Mouse (Mus musculus) intestine, embryonic 15.5 days (tissue): ENCODE results near the gene Skap1. TPM values are rescaled to one million over a fixed set of nuclear protein-coding genes. Genes with fewer than 3 reads are reported as not detected.

ENCODE experiments used
- ATAC-seq: fragments of 200-750 bp; cut with Nextera tagmentation; 2 replicates; pipeline ENCODE4 v1.8.0; 2017; ENCODE audit warnings: moderate TSS enrichment, moderate library complexity
- H3K27ac ChIP-seq: fragments of 300-500 bp; sonication (generic); 2 replicates; pipeline ENCODE4 v1.5.1; 2015; ENCODE audit warnings: mild to moderate bottlenecking, inconsistent platforms
- H3K27me3 ChIP-seq: fragments of 300-500 bp; sonication (generic); replicated peaks from 2 replicates; pipeline ENCODE4 v1.6.1; 2015; ENCODE audit warnings: inconsistent platforms
- H3K36me3 ChIP-seq: fragments of 300-500 bp; sonication (generic); 2 replicates; pipeline ENCODE4 v1.6.1; 2015; ENCODE audit warnings: inconsistent platforms
- H3K4me1 ChIP-seq: fragments of 300-500 bp; sonication (generic); replicated peaks from 2 replicates; pipeline ENCODE4 v1.6.1; 2015; ENCODE audit warnings: inconsistent platforms
- H3K4me2 ChIP-seq: fragments of 300-500 bp; sonication (generic); replicated peaks from 2 replicates; pipeline ENCODE4 v1.6.1; 2015; ENCODE audit warnings: mild to moderate bottlenecking, inconsistent platforms
- H3K4me3 ChIP-seq: fragments of 300-500 bp; sonication (generic); replicated peaks from 2 replicates; pipeline ENCODE4 v1.5.1; 2015; ENCODE audit warnings: inconsistent platforms
- H3K9ac ChIP-seq: fragments of 300-500 bp; sonication (generic); 2 replicates; pipeline ENCODE4 v1.6.1; 2015; ENCODE audit warnings: inconsistent platforms
- H3K9me3 ChIP-seq: fragments of 300-500 bp; sonication (generic); 2 replicates; pipeline ENCODE4 v1.6.1; 2016; ENCODE audit warnings: inconsistent platforms
- WGBS: fragments of 180-500 bp; shearing (Covaris S2); methylation state at CpG from one replicate; pipeline ENCODE4 v1.1.7; 2015; 5-methylcytosine and 5-hydroxymethylcytosine counted together
- polyA plus RNA-seq: library from polyadenylated mRNA; unstranded; fragments of >200 nt; fragmentation: Nextera tagmentation; extraction: Ambion mirVana; gene quantifications from 2 replicates; pipeline ENCODE4 v1.2.1, GENCODE M21; 2015

The Skap1 gene
- polyA plus RNA-seq, 1 experiment from 2014 or later: 0.94 TPM

DNA sequence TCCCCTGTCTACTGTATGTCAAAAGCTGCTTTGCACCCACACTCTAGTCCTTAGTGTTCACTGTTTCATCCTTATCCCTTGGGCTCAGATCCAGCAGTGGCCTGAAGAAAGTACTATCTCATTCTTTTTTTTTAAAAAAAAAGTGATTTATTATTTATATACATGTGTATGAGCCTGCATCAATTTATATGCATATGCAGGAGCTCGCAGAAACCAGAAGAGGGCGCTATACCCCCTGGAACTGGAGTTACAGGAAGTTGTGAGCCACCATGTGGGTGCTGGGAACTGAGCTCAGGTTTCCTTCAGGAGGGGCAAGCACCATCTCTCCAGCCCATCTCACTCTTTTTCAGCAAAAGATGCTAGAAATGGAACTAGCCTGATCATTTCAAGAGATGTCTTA is 70.1 kb downstream of the Skap1 start:
- H3K9ac ChIP-seq: no peak overlapping the region
- no peak overlapping the region for H3K27ac ChIP-seq
- H3K4me1 ChIP-seq: 0 out of 2 replicates have a peak, but pooled peaks cover 2% of the 10 kb centered on the region
- no peaks in the 10 kb centered on the region for H3K36me3 ChIP-seq
- no peak overlapping the region for H3K4me2 ChIP-seq
- ATAC-seq: no peak
- H3K9me3 ChIP-seq: no peaks in the 10 kb centered on the region
- no peak overlapping the region for H3K4me3 ChIP-seq
- no peaks in the 10 kb centered on the region; the same call in 1 of the 2 replicates for H3K27me3 ChIP-seq
- 76% methylated on average over 2 of the region's 2 CpGs for WGBS

DNA sequence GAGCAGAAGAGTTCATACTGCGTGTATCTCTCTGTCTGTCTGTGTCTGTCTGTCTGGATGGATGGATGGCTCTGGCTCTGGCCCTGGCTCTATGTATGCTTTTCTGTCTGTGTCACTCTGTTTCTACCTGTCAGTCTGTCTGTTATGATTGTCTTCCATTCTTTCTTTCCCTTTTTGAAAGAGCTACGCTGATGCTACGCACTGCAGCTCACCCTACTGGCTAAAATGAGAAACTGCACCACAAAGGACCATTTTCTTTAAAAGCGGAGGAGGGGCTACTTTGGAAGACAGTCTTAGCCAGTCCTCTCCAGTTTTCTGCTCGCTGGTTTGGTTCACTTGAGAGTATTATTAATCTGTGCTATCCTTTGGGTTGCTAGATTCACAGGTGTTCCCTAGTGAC is 71.8 kb downstream of the Skap1 start:
- H3K9ac ChIP-seq: no peak overlapping the region
- no peak overlapping the region for H3K4me3 ChIP-seq
- ATAC-seq: no peak
- no peaks in the 10 kb centered on the region for H3K36me3 ChIP-seq
- WGBS: 20% methylated on average over 5 of the region's 5 CpGs
- no peaks in the 10 kb centered on the region; the same call in none of the 2 replicates for H3K27me3 ChIP-seq
- H3K4me2 ChIP-seq: no peak overlapping the region
- H3K27ac ChIP-seq: no peak overlapping the region
- H3K4me1 ChIP-seq: 0 out of 2 replicates have a peak, but pooled peaks cover 2% of the 10 kb centered on the region
- H3K9me3 ChIP-seq: no peaks in the 10 kb centered on the region

DNA sequence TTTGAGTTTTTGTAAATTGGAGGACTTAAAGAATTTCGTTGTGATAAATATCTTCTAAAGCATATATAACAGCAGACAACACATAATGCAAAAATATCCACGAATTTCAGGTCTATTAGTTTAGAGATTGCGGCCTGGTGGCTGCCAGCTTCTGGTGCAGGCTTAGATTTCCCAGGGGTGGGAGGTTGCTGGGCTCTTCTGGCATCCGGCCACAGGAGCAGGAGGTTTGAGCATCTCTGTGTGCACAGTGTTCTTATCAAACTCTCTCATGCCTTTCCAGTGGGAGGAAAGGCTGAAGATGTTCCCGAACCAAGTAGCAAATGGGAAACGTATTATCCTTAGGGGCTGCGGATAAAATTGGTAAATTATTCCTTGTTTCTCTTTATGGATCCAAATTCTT is 77.6 kb downstream of the Skap1 start:
- no peaks in the 10 kb centered on the region for H3K9me3 ChIP-seq
- WGBS: 71% methylated on average over 7 of the region's 7 CpGs
- H3K4me3 ChIP-seq: no peak overlapping the region
- no peaks in the 10 kb centered on the region for H3K36me3 ChIP-seq
- H3K4me2 ChIP-seq: no peak overlapping the region
- no peak for ATAC-seq
- H3K27ac ChIP-seq: no peak overlapping the region
- H3K27me3 ChIP-seq: no peaks in the 10 kb centered on the region; the same call in none of the 2 replicates
- no peaks in the 10 kb centered on the region for H3K4me1 ChIP-seq
- H3K9ac ChIP-seq: no peak overlapping the region

DNA sequence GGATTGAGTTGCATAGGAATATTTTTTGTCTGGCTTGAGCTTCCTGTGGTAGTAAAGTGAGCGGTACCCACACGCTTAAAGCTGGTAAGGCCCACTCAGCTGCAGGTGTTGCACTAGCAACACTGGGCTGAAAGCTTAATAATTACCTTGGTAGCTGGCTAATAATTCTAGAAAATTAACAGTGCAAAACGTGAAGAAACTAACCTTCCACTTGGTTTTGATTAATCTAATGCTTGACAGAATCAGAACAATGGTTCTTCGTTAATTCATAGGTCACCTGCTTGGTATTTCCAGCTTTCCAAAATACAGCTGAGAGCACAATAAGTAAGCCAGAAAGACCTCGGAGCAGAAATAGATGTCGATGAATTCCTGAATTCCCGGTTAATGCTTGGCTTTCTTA is 78.2 kb downstream of the Skap1 start:
- Histone ChIP-seq H3K9me3 (no peaks in the 10 kb centered on the region), H3K27me3 (no peaks in the 10 kb centered on the region; the same call in none of the 2 replicates), H3K4me2 (no peak overlapping the region), H3K27ac (no peak overlapping the region), H3K4me1 (no peaks in the 10 kb centered on the region), H3K4me3 (no peak overlapping the region), H3K9ac (no peak overlapping the region), H3K36me3 (no peaks in the 10 kb centered on the region)
- ATAC-seq: no peak
- WGBS: 68% methylated on average over 7 of the region's 7 CpGs

DNA sequence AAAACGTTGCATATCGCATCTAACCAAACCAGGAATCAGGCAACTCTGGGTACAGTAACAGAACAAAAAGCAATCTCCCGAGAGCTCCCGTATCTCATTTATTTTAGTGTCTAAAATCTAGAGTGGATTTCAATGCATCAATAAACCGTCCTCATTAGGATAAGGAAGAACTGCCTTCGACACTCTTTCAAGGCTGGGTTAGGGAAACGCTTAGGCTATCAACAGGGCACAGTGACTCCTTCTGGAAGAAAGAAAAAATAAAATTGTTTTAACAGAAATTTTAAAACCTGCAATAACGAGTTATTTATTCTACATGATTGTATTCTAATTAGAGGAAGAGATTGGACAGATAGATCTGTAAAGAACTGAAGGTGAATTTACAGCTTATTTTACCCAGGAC is 82.0 kb downstream of the Skap1 start:
- no peak overlapping the region for H3K4me3 ChIP-seq
- H3K4me2 ChIP-seq: no peak overlapping the region
- 58% methylated on average over 8 of the region's 8 CpGs for WGBS
- H3K27me3 ChIP-seq: no peaks in the 10 kb centered on the region
- ATAC-seq: no peak
- no peak overlapping the region for H3K27ac ChIP-seq
- H3K9me3 ChIP-seq: no peaks in the 10 kb centered on the region
- no peaks in the 10 kb centered on the region for H3K36me3 ChIP-seq
- no peaks in the 10 kb centered on the region for H3K4me1 ChIP-seq
- no peak overlapping the region for H3K9ac ChIP-seq

DNA sequence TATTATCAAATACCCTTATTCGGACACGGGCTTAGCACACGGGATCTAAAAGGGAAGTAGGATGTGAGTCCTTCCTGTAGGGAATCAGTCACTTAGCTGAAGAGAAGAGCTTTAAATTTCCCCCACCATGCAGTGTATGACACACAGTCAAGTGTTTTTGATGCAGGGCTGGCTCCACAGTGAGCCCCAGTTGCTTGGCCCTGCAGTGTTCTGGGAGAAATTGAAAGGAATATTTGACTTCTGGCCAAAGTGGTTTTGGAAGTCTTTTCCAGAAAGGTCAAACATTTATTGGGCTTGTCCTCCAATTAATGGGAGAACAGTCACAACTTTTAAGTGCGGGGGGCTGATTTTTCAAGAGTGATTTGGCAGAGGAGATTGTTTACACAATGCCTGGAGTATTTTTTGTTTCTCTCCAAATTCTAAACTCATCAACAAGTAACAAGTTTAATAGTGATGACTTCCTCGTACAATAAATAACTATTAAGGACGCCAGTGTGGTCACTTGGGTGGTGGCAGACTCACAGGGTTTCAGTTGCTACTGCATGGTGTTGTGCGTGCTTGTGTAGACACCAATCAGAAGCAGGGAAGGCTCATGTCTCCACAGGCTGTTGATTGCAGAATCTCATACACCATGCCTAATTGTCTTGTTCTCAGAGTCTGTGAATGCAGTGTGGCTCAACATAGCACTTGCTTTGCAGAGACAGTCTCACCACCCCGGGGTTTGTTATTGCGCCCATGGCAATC is 86.7 kb downstream of the Skap1 start:
- H3K36me3 ChIP-seq: no peaks in the 10 kb centered on the region
- H3K9ac ChIP-seq: no peak overlapping the region
- 63% methylated on average over 9 of the region's 9 CpGs for WGBS
- H3K4me1 ChIP-seq: 0 out of 2 replicates have a peak, but pooled peaks cover 3% of the 10 kb centered on the region
- H3K27me3 ChIP-seq: no peaks in the 10 kb centered on the region; the same call in 1 of the 2 replicates
- no peak overlapping the region for H3K4me3 ChIP-seq
- no peaks in the 10 kb centered on the region for H3K9me3 ChIP-seq
- H3K4me2 ChIP-seq: no peak overlapping the region
- H3K27ac ChIP-seq: no peak overlapping the region
- peak; percentile 41; the same call in 1 of the 2 replicates for ATAC-seq

DNA sequence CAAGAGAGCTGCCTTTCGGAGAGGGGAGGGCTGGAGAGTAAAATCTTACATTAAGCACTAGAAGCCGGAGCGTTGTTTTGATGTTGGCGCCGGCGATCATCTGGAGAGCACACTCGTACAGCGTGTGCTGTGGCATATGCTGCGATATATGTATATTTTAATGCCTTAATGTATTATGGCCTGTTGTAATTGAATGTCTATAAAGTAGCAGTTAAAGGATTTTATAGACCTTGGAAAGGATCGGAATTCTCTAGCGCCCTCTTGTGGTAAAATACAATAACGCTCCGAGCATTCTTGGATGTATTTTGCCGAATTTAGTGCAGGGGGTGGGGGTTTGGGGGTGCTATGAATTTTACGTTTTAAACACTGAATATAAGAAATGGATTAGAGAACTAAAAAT is 88.7 kb downstream of the Skap1 start:
- Histone ChIP-seq H3K4me2 (peak overlapping the region; percentile 40), H3K4me3 (no peak overlapping the region), H3K27ac (no peak overlapping the region), H3K36me3 (no peaks in the 10 kb centered on the region), H3K27me3 (no peaks in the 10 kb centered on the region; the same call in 1 of the 2 replicates), H3K9me3 (no peaks in the 10 kb centered on the region), H3K4me1 (0 out of 2 replicates have a peak, but pooled peaks cover 3% of the 10 kb centered on the region), H3K9ac (no peak overlapping the region)
- no peak; the same call in 1 of the 2 replicates for ATAC-seq
- 9% methylated on average over 15 of the region's 15 CpGs for WGBS

DNA sequence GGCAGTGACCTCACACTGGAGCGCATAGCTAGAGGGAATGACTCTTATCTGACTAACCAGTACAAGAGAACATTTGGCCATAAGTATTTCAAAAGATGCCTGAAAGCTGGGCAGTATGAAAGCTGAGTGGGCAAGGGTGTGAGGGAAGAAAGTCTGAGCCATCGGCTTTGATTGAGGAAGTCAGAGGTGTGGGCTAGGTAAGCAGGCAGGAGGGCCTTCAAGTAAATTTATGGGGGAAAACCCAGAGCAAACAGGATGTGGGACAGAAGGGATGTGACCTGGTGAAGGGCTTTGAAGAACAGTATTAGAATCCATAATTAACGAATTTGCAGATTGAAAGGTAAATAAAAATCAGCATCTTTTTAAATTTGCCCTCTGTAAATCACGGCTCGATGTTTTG is 95.8 kb downstream of the Skap1 start:
- no peak for ATAC-seq
- Histone ChIP-seq H3K27ac (no peak overlapping the region), H3K9me3 (no peaks in the 10 kb centered on the region), H3K27me3 (no peaks in the 10 kb centered on the region), H3K4me3 (no peak overlapping the region), H3K36me3 (no peaks in the 10 kb centered on the region), H3K4me1 (no peaks in the 10 kb centered on the region), H3K9ac (no peak overlapping the region), H3K4me2 (no peak overlapping the region)
- 55% methylated on average over 5 of the region's 5 CpGs for whole genome bisulfite sequencing

DNA sequence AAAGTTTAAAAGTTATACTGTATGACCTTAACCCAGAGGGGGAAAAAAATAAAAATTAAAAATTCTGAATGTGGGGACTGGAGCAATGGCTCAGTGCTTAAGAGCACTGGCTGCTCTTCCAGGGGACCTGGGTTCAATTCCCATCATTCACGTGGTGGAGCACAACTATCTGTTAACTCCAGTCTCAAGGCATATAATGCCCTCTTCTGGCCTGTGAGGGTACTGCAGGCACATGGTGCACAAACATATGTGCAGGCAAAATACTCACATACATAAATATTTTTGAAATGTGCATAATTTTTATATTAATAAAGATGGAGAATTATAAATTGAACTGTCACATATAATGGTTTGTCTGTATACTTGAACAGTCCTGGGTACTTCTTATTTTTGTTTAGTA is 99.7 kb downstream of the Skap1 start:
- no peak for ATAC-seq
- no peak overlapping the region for H3K9ac ChIP-seq
- no peak overlapping the region for H3K4me3 ChIP-seq
- 64% methylated on average over 1 of the region's 1 CpGs for WGBS
- no peaks in the 10 kb centered on the region for H3K36me3 ChIP-seq
- H3K27ac ChIP-seq: no peak overlapping the region
- no peaks in the 10 kb centered on the region for H3K9me3 ChIP-seq
- no peaks in the 10 kb centered on the region for H3K4me1 ChIP-seq
- no peak overlapping the region for H3K4me2 ChIP-seq
- no peaks in the 10 kb centered on the region for H3K27me3 ChIP-seq

DNA sequence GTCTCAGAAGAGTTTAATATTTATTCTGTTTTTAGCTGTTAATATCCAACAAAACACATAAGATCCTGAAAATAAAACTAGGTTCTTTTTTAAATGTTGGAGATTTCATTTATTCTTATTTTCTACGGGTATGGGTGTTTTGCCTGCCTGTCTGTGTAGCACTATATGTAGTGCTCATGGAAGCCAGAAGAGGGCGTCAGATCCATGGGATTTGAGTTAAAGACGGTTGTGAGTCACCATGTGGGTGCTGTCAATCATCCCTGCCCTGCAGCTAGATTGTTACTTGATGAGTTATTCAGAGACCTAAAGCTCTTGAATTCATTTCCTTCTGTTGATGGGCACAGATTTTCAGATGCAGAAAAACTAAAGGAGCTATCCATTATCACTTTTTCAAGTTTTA is 108.1 kb downstream of the Skap1 start:
- Histone ChIP-seq H3K9me3 (no peaks in the 10 kb centered on the region), H3K4me2 (no peak overlapping the region), H3K27me3 (no peaks in the 10 kb centered on the region), H3K27ac (no peak overlapping the region), H3K4me1 (no peaks in the 10 kb centered on the region), H3K4me3 (no peak overlapping the region), H3K9ac (no peak overlapping the region), H3K36me3 (no peaks in the 10 kb centered on the region)
- ATAC-seq: no peak
- 42% methylated on average over 3 of the region's 3 CpGs for WGBS

DNA sequence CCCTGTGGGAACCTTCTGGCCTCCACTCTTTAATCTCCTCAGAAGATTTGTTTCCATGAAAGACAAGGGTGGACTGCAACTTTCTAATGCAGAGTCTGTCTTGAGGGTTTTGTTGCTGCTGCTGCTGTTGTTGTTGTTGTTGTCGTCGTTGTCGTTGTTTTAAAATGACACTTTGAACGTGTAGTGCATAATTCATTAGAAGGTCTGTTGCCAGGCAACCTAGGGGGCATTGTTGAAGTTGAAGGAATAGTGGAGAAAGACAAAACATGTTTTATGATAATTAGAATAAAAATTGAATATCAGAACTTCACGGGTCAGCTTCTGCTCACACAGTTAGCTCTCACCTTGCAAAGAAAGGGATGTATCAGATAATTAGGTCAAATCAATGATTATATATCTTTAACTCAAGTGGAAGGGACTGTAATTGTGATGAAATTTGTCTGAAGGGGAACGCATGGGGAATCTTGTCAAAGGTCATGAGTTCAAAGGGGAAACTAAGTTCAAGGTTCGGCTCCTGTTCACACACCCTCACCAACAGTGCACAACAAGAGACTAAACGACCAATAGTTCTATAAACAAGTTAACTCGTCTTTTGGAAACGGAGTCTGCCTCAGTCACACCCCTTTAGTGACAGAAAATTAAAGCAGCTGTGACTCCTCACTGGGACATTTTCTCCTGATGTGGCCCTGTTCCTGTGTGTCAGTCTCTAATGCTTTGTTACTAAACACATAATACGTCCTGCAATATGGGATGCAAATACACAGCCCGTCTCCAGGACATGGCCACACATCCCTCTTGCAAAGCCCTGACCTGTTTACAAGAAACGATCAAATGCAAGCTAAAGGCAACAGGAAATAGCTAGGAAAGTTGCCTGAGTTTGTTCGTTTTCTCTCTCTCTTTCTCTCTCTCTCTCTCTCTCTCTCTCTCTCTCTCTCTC is 112.4 kb downstream of the Skap1 start:
- H3K4me2 ChIP-seq: no peak overlapping the region

DNA sequence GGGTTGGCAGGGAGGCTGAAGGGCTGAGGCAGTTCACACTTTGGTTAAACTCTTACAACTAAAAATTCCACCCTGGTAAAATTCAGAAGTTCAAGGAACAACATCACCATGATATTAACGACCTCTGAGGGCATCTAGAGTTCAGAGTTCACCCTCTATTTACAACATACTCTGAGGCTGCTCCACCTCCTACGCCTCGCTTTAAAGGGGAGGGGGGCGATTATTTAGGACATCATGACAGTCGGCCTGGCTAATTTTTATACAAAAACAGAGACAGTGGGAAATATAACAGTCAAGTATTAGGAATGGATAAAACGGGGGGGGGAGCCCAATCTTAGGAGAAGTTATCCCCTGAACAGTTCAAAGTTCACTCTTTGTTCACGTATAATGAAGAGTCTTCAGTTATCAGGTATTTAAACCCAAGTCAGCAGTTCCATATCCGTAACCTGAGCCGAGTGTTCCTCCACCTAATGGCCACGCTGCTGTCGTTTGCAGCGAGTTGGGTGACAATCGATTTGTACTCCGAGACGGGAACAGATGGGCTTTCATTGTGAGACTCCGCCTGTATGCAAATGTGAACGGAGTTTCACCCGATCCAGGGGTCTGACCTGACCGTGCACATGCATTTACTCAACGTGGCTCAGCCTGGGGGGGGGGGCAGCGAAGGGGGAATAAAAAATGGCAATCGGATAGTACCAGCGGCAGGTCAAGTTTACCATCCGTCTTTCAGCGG is 114.3 kb downstream of the Skap1 start:
- Histone ChIP-seq H3K36me3 (no peaks in the 10 kb centered on the region), H3K9me3 (no peaks in the 10 kb centered on the region), H3K4me1 (peaks cover 9% of the 10 kb centered on the region; the same call in 1 of the 2 replicates), H3K27ac (peak overlapping the region; percentile 9; the same call in 1 of the 2 replicates), H3K4me3 (peak overlapping the region; percentile 19), H3K9ac (no peak overlapping the region), H3K27me3 (no peaks in the 10 kb centered on the region), H3K4me2 (peak overlapping the region; percentile 57)
- WGBS: 5% methylated on average over 25 of the region's 25 CpGs
- ATAC-seq: peak; percentile 71

More for the DNA sequence above, 112.4 kb downstream of the Skap1 start:
- Histone ChIP-seq H3K4me1 (peaks cover 9% of the 10 kb centered on the region; the same call in 1 of the 2 replicates), H3K9ac (no peak overlapping the region), H3K27me3 (no peaks in the 10 kb centered on the region), H3K9me3 (no peaks in the 10 kb centered on the region), H3K36me3 (no peaks in the 10 kb centered on the region), H3K4me3 (no peak overlapping the region), H3K27ac (no peak overlapping the region)
- ATAC-seq: no peak
- 43% methylated on average over 14 of the region's 14 CpGs for WGBS
